Mouse (Mus musculus) kidney, adult 2 months (tissue): ENCODE measurements around the gene 1700092M07Rik.
A peak's percentile ranks its signal among the peaks of the same experiment; 100 is the strongest.

Experiments used
- CTCF ChIP-seq: fragments of 200-500 bp; conservative IDR thresholded peaks from 2 replicates; pipeline ENCODE4 v1.5.1; 2011; ENCODE audit warnings: low read depth, mild to moderate bottlenecking, control low read depth, low read length, moderate library complexity, mixed read lengths; ENCODE audit not compliant: insufficient read depth, insufficient read length
- POLR2A ChIP-seq: fragments of 200-500 bp; IDR thresholded peaks from one replicate; pipeline ENCODE4 v1.6.1; 2011; ENCODE audit warnings: low read depth, low read length, control low read depth

DNA sequence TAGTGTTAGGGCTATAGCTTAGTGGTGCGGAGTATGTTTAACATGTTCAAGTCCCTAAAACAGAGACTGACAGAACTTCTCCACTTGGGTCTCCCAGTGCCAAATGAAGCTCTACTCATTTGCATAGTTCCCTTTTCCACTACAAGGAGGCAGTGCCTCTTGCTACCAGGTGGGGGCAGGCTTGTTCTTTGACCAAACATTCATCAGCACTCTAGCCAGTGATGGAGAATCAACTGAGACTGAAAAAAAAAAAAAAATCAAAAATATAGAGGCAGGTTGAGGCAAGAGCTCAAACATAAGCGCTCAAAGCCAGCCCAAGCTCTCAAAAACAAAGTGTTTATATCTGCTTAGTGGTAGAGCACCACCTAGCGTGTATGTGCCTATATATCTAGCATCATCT, 22.2 kb upstream of the 1700092M07Rik start:
- no peak for TF ChIP-seq POLR2A
- peak; percentile 85 for TF ChIP-seq CTCF
